Mouse (Mus musculus) ES-E14 (cell line): Measurements from ENCODE around the gene Znrd1as. TPM values are rescaled to one million over a fixed set of nuclear protein-coding genes. Genes with fewer than 3 reads are reported as not detected.

Experiments
- DNase-seq: peaks from one replicate; pipeline ENCODE4 v3.0.0-alpha.2; 2013; ENCODE audit warnings: low read depth, low spot score
- H3K27ac ChIP-seq: 2 replicates; pipeline ENCODE4 v1.5.1; 2012; ENCODE audit warnings: low read depth, mild to moderate bottlenecking, low read length, moderate library complexity, mixed read lengths; ENCODE audit not compliant: poor library complexity, insufficient read depth, severe bottlenecking
- H3K36me3 ChIP-seq: 2 replicates; pipeline ENCODE4 v1.6.1; 2012; ENCODE audit warnings: mild to moderate bottlenecking, low read length, moderate library complexity, mixed read lengths; ENCODE audit not compliant: control insufficient read depth, poor library complexity, insufficient read depth, severe bottlenecking
- H3K4me1 ChIP-seq, 2 experiments: fragments of 150-350 bp in 1 of 2; sonication (generic) in 1 of 2; 2 replicates each; pipeline ENCODE4 v1.6.1; 2012; ENCODE audit warnings: low read length in 2 of 2, mild to moderate bottlenecking in 1 of 2, mixed read lengths in 1 of 2; ENCODE audit not compliant: control insufficient read depth in 2 of 2, insufficient read depth in 2 of 2, poor library complexity in 1 of 2
- H3K4me3 ChIP-seq, 2 experiments: fragments of 150-350 bp in 1 of 2; sonication (generic) in 1 of 2; 2 replicates each; pipeline ENCODE4 v1.5.1; 2012; ENCODE audit warnings: low read length in 2 of 2, low read depth in 1 of 2, mild to moderate bottlenecking in 1 of 2, mixed read lengths in 1 of 2; ENCODE audit not compliant: insufficient read depth in 1 of 2, poor library complexity in 1 of 2, severe bottlenecking in 1 of 2
- H3K9ac ChIP-seq: 2 replicates; pipeline ENCODE4 v1.6.1; 2012; ENCODE audit warnings: low read depth, mild to moderate bottlenecking, low read length, mixed read lengths; ENCODE audit not compliant: poor library complexity, insufficient read depth, severe bottlenecking
- H3K9me3 ChIP-seq: fragments of 150-350 bp; sonication (generic); 2 replicates; pipeline ENCODE4 v1.6.1; 2012; ENCODE audit warnings: low read depth, mild to moderate bottlenecking, low read length; ENCODE audit not compliant: control insufficient read depth, insufficient read depth
- CHD2 ChIP-seq: IDR thresholded peaks from 2 replicates; pipeline ENCODE4 v1.6.1; 2014; ENCODE audit warnings: mild to moderate bottlenecking, low read depth, low read length, inconsistent platforms
- HCFC1 ChIP-seq: IDR thresholded peaks from 2 replicates; pipeline ENCODE4 v1.6.1; 2012; ENCODE audit warnings: low read length, inconsistent platforms, borderline replicate concordance; ENCODE audit not compliant: insufficient read depth
- MAFK ChIP-seq: IDR thresholded peaks from 2 replicates; pipeline ENCODE4 v1.6.1; 2014; ENCODE audit warnings: mild to moderate bottlenecking, low read depth, low read length, inconsistent platforms; ENCODE audit not compliant: insufficient read depth
- ZC3H11A ChIP-seq: IDR thresholded peaks from 2 replicates; pipeline ENCODE4 v1.6.1; 2012; ENCODE audit warnings: low read depth, mild to moderate bottlenecking, inconsistent platforms, low read length, borderline replicate concordance
- ZNF384 ChIP-seq: IDR thresholded peaks from 2 replicates; pipeline ENCODE4 v1.6.1; 2012; ENCODE audit warnings: low read depth, low read length, inconsistent platforms
- in situ Hi-C, 2 experiments: fragments of 600-800 bp; cut with MboI; formaldehyde crosslinking; loops; one replicate each; pipeline ENCODE4 v1.15.1; 2025; ENCODE audit warnings: low sequenced_read_pairs in 2 of 2, inconsistent platforms in 1 of 2; ENCODE audit not compliant: unreplicated experiment in 2 of 2
- total RNA-seq: library from RNA; depleted of rRNA; stranded (reverse); fragments of 300-350 nt; gene quantifications from 2 replicates; pipeline ENCODE4 v1.2.3, GENCODE M21; 2012

Gene Znrd1as
- total RNA-seq, 1 experiment, result 15.1 TPM

GRCm38 (mm10) chr17:37003366-37003765 is 45.0 kb downstream of the Znrd1as start:
- Histone ChIP-seq H3K9me3 (no peaks in the 10 kb centered on the region), H3K36me3 (peaks cover 39% of the 10 kb centered on the region), H3K4me3 (peak overlapping the region; percentile 67 to 79), H3K9ac (peak overlapping the region; percentile 86), H3K4me1 (peaks cover 5 to 10% of the 10 kb centered on the region in 2 experiments; a peak in 3 of 4 replicates), H3K27ac (peak overlapping the region; percentile 88; the same call in 1 of the 2 replicates)
- in situ Hi-C loops, result no loop called here
- peak; percentile 96 for TF ChIP-seq ZNF384
- TF ChIP-seq HCFC1, result no peak
- TF ChIP-seq CHD2, result no peak
- TF ChIP-seq MAFK, result no peak
- no peak for TF ChIP-seq ZC3H11A
- no peak for DNase-seq

GRCm38 (mm10) chr17:37008161-37008560 is 49.8 kb downstream of the Znrd1as start:
- H3K36me3 ChIP-seq, result peaks cover 66% of the 10 kb centered on the region
- H3K27ac ChIP-seq, result no peak overlapping the region; the same call in 1 of the 2 replicates
- peaks cover 8 to 9% of the 10 kb centered on the region in 2 experiments; a peak in 3 of 4 replicates for H3K4me1 ChIP-seq
- H3K9ac ChIP-seq, result no peak overlapping the region
- TF ChIP-seq CHD2 (no peak), ZC3H11A (no peak)
- no peaks in the 10 kb centered on the region for H3K9me3 ChIP-seq
- DNase-seq, result no peak
- H3K4me3 ChIP-seq, result no peak overlapping the region
- in situ Hi-C loops, result no loop called here

- Histone ChIP-seq H3K36me3 (peaks cover 62% of the 10 kb centered on the region), H3K4me3 (no peak overlapping the region; a peak in 1 of 4 replicates), H3K9me3 (no peaks in the 10 kb centered on the region), H3K27ac (peak overlapping the region; percentile 48), H3K4me1 (peaks cover 8 to 9% of the 10 kb centered on the region in 2 experiments; a peak in 3 of 4 replicates), H3K9ac (no peak overlapping the region)
- no peak for DNase-seq
- in situ Hi-C loops, result no loop called here
- TF ChIP-seq HCFC1 (no peak), ZNF384 (no peak), CHD2 (no peak), MAFK (no peak), ZC3H11A (no peak)
These were observed 51.2 kb downstream of the Znrd1as start for GRCm38 (mm10) chr17:37009460-37010042.

- in situ Hi-C loops, result no loop called here
- H3K36me3 ChIP-seq, result peaks cover 42% of the 10 kb centered on the region
- H3K27ac ChIP-seq, result peak overlapping the region; percentile 10; the same call in 1 of the 2 replicates
- DNase-seq, result no peak
- H3K9me3 ChIP-seq, result no peaks in the 10 kb centered on the region
- no peak overlapping the region for H3K4me3 ChIP-seq
- H3K9ac ChIP-seq, result no peak overlapping the region
- H3K4me1 ChIP-seq, result peaks cover 5 to 9% of the 10 kb centered on the region in 2 experiments; a peak in 3 of 4 replicates
- TF ChIP-seq HCFC1 (no peak), ZC3H11A (no peak), MAFK (no peak), CHD2 (no peak), ZNF384 (no peak)
These were observed 53.3 kb downstream of the Znrd1as start for GRCm38 (mm10) chr17:37011719-37012118.

GRCm38 (mm10) chr17:37012141-37012540 is 53.7 kb downstream of the Znrd1as start:
- no peaks in the 10 kb centered on the region for H3K9me3 ChIP-seq
- no peak overlapping the region for H3K9ac ChIP-seq
- no peak overlapping the region for H3K4me3 ChIP-seq
- TF ChIP-seq CHD2 (no peak), ZNF384 (no peak), HCFC1 (no peak), MAFK (no peak), ZC3H11A (no peak)
- H3K36me3 ChIP-seq, result peaks cover 39% of the 10 kb centered on the region
- H3K4me1 ChIP-seq, result peaks cover 5 to 9% of the 10 kb centered on the region in 2 experiments; a peak in 3 of 4 replicates
- no peak for DNase-seq
- in situ Hi-C loops, result no loop called here
- H3K27ac ChIP-seq, result peak overlapping the region; percentile 10; the same call in 1 of the 2 replicates
